Mouse (Mus musculus) kidney, embryonic 15.5 days (tissue): Measurements from ENCODE around the gene Ap1ar. TPM values are rescaled to one million over a fixed set of nuclear protein-coding genes. Genes with fewer than 3 reads are reported as not detected.

Experiments used
- ATAC-seq: fragments of 200-750 bp; cut with Nextera tagmentation; replicated peaks from 2 replicates; pipeline ENCODE4 v1.8.0; 2017; ENCODE audit warnings: moderate TSS enrichment; ENCODE audit not compliant: low FRiP score
- H3K27ac ChIP-seq: fragments of 300-500 bp; sonication (generic); 2 replicates; pipeline ENCODE4 v1.5.1; 2015; ENCODE audit warnings: mild to moderate bottlenecking, inconsistent platforms
- H3K27me3 ChIP-seq: fragments of 300-500 bp; sonication (generic); 2 replicates; pipeline ENCODE4 v1.6.1; 2015; ENCODE audit warnings: inconsistent platforms
- H3K36me3 ChIP-seq: fragments of 300-500 bp; sonication (generic); 2 replicates; pipeline ENCODE4 v1.6.1; 2015; ENCODE audit warnings: inconsistent platforms
- H3K4me1 ChIP-seq: fragments of 300-500 bp; sonication (generic); 2 replicates; pipeline ENCODE4 v1.6.1; 2015; ENCODE audit warnings: inconsistent platforms
- H3K4me2 ChIP-seq: fragments of 300-500 bp; sonication (generic); 2 replicates; pipeline ENCODE4 v1.6.1; 2015; ENCODE audit warnings: moderate library complexity, mild to moderate bottlenecking, inconsistent platforms
- H3K4me3 ChIP-seq: fragments of 300-500 bp; sonication (generic); replicated peaks from 2 replicates; pipeline ENCODE4 v1.5.1; 2015; ENCODE audit warnings: mild to moderate bottlenecking, inconsistent platforms
- H3K9ac ChIP-seq: fragments of 300-500 bp; sonication (generic); 2 replicates; pipeline ENCODE4 v1.6.1; 2015; ENCODE audit warnings: mild to moderate bottlenecking, inconsistent platforms
- H3K9me3 ChIP-seq: fragments of 300-500 bp; sonication (generic); replicated peaks from 2 replicates; pipeline ENCODE4 v1.6.1; 2016; ENCODE audit warnings: inconsistent platforms
- WGBS: fragments of 180-500 bp; shearing (Covaris S2); methylation state at CpG from one replicate; pipeline ENCODE4 v1.1.7; 2015; ENCODE audit warnings: mixed read lengths; 5-methylcytosine and 5-hydroxymethylcytosine counted together
- polyA plus RNA-seq: library from polyadenylated mRNA; unstranded; fragments of >200 nt; fragmentation: Nextera tagmentation; extraction: Ambion mirVana; gene quantifications from 2 replicates; pipeline ENCODE4 v1.2.1, GENCODE M21; 2015

Gene Ap1ar
- polyA plus RNA-seq, 1 experiment from 2014 or later: 56.4 TPM

DNA sequence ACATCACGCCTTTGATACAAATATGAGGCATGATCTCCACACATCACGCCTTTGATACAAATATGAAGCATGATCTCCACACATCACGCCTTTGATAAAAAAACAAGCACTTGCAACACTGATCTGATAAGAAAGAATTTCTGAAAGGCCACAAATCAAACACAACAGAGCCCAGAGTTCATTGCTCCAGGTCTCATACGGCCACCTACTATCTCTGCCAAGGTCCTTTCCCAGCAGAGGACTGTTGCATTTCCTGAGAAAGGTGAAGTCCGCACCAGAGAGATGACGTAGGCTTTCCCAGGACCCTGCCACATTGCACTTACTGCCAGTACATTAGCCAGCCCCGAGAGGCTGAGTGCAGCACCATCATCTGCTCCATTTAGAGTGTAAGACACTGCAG is 28.2 kb downstream of the Ap1ar start:
- Histone ChIP-seq H3K36me3 (peaks cover 77% of the 10 kb centered on the region), H3K4me2 (no peak overlapping the region), H3K27ac (no peak overlapping the region), H3K27me3 (no peaks in the 10 kb centered on the region), H3K9me3 (no peaks in the 10 kb centered on the region), H3K9ac (no peak overlapping the region), H3K4me3 (no peak overlapping the region), H3K4me1 (no peaks in the 10 kb centered on the region)
- ATAC-seq: no peak
- WGBS: 92% methylated on average over 7 of the region's 7 CpGs

DNA sequence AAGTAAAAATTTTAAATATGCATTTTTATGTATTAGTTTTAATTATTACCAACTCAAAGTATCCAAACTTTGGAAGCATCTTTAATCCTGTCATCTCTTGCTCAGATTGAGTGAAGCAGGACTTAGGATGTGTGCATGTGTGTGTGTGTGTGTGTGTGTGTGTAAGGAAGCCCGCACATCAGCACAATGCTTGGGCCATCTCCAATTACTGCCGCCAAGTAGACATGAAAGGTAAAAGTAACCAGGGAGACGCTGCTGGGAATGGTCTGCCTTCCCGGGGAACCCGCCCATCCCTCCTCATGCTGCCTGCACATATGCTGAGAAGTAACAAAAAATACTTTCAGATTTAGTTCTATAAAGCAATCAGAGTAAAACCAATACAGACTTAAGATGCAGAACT is 29.5 kb downstream of the Ap1ar start:
- Histone ChIP-seq H3K9me3 (no peaks in the 10 kb centered on the region), H3K27me3 (no peaks in the 10 kb centered on the region), H3K4me2 (no peak overlapping the region), H3K36me3 (peaks cover 67% of the 10 kb centered on the region), H3K27ac (no peak overlapping the region), H3K9ac (no peak overlapping the region), H3K4me1 (no peaks in the 10 kb centered on the region), H3K4me3 (no peak overlapping the region)
- no peak for ATAC-seq
- 79% methylated on average over 5 of the region's 5 CpGs for WGBS

DNA sequence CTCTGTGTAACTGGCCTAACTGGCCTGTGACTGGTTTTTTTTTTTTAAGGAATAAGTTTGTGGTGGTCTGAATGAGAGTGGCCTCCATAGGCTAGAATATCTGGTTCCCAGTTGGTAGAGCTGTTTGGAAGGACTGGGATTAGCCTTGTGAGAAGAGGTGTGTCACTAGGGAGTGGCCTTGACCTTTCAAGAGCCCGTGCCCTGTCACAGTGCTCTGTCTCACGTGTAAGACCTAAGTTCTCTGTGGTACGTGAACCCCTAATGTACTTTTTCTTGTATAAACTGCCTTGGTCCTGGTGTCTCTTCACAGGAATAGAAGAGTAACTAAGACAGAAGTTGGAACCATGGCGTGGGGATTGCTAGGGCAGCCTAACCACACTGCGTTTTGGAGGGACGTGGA is 31.3 kb downstream of the Ap1ar start:
- 93% methylated on average over 6 of the region's 6 CpGs for WGBS
- H3K4me3 ChIP-seq: no peak overlapping the region
- no peaks in the 10 kb centered on the region for H3K27me3 ChIP-seq
- H3K4me2 ChIP-seq: no peak overlapping the region
- peaks cover 49% of the 10 kb centered on the region for H3K36me3 ChIP-seq
- H3K27ac ChIP-seq: no peak overlapping the region
- no peak overlapping the region for H3K9ac ChIP-seq
- H3K9me3 ChIP-seq: no peaks in the 10 kb centered on the region
- no peaks in the 10 kb centered on the region for H3K4me1 ChIP-seq
- no peak for ATAC-seq

DNA sequence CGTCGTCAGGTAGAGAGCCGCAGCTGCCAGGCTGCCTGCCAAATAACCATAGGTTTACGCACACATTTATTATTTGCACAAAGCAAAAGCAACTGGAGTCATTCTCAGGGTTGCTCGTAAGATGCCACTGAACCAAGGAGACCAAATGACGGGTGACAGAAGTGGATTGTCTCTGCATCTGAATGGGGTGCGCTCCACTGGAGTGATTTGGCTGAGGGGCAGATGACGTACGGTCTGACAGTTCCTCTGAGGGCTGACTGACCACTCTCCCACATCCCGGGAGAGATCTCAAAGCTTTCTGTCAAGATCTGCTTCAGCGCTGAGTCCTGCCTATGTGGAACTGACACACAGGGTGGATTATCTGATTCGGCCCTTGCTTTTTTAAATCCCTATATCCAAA is 32.3 kb downstream of the Ap1ar start:
- WGBS: 79% methylated on average over 12 of the region's 12 CpGs
- H3K9me3 ChIP-seq: no peaks in the 10 kb centered on the region

DNA sequence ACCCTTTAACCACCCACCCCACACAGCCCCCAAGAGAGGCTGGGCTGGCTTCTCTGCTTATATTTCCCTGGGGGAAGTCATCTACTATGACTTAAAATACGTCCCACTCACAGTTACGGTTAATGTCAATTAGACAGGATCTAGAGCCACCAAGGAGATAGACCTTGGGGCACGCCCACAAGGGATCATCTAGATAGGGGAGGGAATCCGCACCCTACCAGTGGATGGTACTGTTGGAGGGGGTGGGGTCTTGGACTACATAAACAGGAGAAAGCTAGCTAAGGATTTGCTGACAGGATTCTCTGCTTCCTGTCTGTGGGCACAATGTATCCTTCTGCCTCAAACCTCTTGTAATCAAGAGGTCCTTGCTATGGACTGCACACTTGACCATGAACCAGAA is 32.9 kb downstream of the Ap1ar start:
- no peaks in the 10 kb centered on the region for H3K4me1 ChIP-seq
- no peak for ATAC-seq
- peaks cover 35% of the 10 kb centered on the region for H3K36me3 ChIP-seq
- H3K9ac ChIP-seq: no peak overlapping the region
- 82% methylated on average over 4 of the region's 4 CpGs for WGBS
- no peaks in the 10 kb centered on the region for H3K9me3 ChIP-seq
- H3K4me2 ChIP-seq: no peak overlapping the region
- H3K4me3 ChIP-seq: no peak overlapping the region
- no peaks in the 10 kb centered on the region for H3K27me3 ChIP-seq
- H3K27ac ChIP-seq: no peak overlapping the region

More for the DNA sequence above, 32.3 kb downstream of the Ap1ar start:
- H3K4me3 ChIP-seq: no peak overlapping the region
- no peak overlapping the region for H3K27ac ChIP-seq
- H3K4me2 ChIP-seq: no peak overlapping the region
- ATAC-seq: no peak
- peaks cover 41% of the 10 kb centered on the region for H3K36me3 ChIP-seq
- H3K4me1 ChIP-seq: no peaks in the 10 kb centered on the region
- no peaks in the 10 kb centered on the region for H3K27me3 ChIP-seq
- H3K9ac ChIP-seq: no peak overlapping the region

DNA sequence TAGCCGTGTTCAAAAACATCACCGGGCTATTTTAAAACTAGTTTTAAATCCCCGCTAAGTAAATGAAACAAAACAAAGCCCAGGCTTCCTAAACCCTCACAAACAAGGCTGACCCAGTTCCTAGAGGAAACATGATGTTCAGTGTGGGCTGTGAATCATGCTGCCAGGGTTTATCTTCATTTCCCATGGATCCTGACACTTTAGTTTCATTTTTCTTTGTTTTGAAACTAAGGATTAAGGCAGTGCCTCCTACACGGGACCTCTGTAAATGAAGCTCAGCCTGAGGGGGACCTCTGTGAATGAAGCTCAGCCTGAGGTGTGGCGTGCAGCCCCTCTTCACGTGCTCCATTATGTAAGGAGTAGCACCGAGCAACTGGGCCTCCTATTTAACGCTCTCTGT is 34.5 kb downstream of the Ap1ar start:
- Histone ChIP-seq H3K4me3 (no peak overlapping the region), H3K4me2 (peak overlapping the region; percentile 2; the same call in 1 of the 2 replicates), H3K27ac (no peak overlapping the region), H3K9me3 (no peaks in the 10 kb centered on the region), H3K27me3 (no peaks in the 10 kb centered on the region), H3K9ac (no peak overlapping the region), H3K4me1 (no peaks in the 10 kb centered on the region), H3K36me3 (peaks cover 19% of the 10 kb centered on the region)
- 30% methylated on average over 8 of the region's 8 CpGs for WGBS
- no peak for ATAC-seq

DNA sequence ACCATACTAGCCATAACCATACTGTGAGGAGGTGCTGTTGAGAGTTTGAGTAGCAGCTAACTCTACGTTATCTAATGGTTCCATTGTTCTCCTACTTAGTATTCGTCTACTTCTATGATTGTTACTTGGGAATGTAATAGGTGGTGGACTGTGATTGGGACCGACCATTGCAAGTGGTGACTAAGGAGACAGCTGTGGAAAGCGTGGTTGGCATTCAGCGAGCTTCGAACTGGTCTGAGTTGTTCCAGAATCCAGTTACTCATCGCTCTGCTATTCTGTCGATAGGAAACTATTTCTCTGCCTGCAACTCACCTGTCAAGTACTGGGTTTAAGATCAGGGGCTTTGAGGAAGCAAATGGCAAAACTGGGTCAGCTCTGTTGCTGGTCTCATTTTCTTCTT is 36.2 kb downstream of the Ap1ar start:
- no peak for ATAC-seq
- Histone ChIP-seq H3K4me2 (no peak overlapping the region), H3K27me3 (no peaks in the 10 kb centered on the region), H3K27ac (no peak overlapping the region), H3K36me3 (peaks cover 7% of the 10 kb centered on the region), H3K9ac (no peak overlapping the region), H3K4me1 (no peaks in the 10 kb centered on the region), H3K9me3 (no peaks in the 10 kb centered on the region), H3K4me3 (no peak overlapping the region)
- 91% methylated on average over 8 of the region's 8 CpGs for WGBS

DNA sequence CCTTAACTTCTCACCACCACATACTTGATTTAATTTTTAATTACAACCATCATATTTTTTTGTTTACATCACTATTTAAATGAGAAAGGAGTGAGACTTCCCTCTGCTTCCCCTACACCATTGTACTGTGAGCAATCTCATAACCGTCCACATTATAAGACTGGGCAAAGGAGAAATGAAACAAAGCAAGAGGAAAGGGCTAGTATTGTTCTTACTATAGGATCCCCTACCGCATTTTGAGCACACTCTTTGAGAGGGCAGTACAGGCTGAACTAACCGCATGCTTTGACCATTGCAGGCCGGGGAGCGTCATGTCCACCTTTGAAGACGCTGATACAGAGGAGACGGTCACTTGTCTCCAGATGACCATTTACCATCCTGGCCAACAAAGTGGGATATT is 41.1 kb downstream of the Ap1ar start:
- Histone ChIP-seq H3K4me1 (peaks cover 1% of the 10 kb centered on the region), H3K36me3 (no peaks in the 10 kb centered on the region), H3K27ac (no peak overlapping the region), H3K27me3 (peaks cover 1% of the 10 kb centered on the region; the same call in 1 of the 2 replicates), H3K9ac (no peak overlapping the region), H3K9me3 (no peaks in the 10 kb centered on the region), H3K4me2 (no peak overlapping the region), H3K4me3 (no peak overlapping the region)
- WGBS: 97% methylated on average over 7 of the region's 7 CpGs
- ATAC-seq: no peak

DNA sequence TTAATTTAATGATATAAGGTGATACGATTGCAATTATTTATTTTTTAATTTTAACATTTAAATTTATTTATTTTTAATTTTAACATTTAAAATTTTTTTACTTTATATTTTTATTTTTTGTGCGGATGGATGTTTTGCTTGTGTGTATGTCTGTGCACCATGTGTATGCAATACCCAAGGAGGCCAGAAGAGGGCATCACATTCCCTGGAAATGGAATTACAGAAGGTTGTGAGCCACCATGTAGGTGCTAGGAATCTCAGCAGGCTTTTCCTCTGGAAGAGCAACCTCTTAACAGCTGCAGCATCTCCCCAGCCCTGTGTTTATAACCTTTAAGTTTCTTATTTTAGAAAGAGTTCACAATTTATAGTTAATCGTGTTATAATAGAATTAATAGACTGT is 41.6 kb downstream of the Ap1ar start:
- Histone ChIP-seq H3K4me1 (peaks cover 6% of the 10 kb centered on the region), H3K36me3 (no peaks in the 10 kb centered on the region), H3K27ac (no peak overlapping the region), H3K9ac (no peak overlapping the region), H3K27me3 (peaks cover 4% of the 10 kb centered on the region; the same call in 1 of the 2 replicates), H3K4me3 (no peak overlapping the region), H3K4me2 (no peak overlapping the region), H3K9me3 (no peaks in the 10 kb centered on the region)
- no peak for ATAC-seq
- WGBS: 95% methylated on average over 3 of the region's 3 CpGs

DNA sequence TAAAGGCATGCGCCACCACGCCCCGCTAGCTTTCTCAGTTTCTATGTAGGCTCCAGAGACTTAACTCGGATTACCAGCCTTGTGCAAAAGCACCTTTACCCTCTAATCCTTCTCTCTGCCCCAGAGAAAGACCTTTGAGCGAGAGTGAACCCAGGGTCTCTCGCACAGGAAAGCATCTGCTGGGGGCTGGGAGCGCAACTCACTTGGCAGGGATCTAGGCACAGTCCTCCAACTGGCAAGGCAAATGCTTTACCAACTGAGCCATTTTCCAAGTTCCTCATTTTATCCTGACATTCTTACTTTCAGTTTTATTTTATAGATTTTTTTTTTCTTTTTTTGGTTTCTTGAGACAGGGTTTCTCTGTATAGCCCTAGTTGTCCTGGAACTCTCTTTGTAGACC is 44.3 kb downstream of the Ap1ar start:
- ATAC-seq: no peak
- no peak overlapping the region for H3K4me3 ChIP-seq
- no peaks in the 10 kb centered on the region for H3K9me3 ChIP-seq
- WGBS: 86% methylated on average over 7 of the region's 7 CpGs
- H3K27me3 ChIP-seq: peaks cover 22% of the 10 kb centered on the region
- H3K4me1 ChIP-seq: peaks cover 21% of the 10 kb centered on the region
- no peak overlapping the region for H3K4me2 ChIP-seq
- no peak overlapping the region for H3K27ac ChIP-seq
- no peaks in the 10 kb centered on the region for H3K36me3 ChIP-seq
- H3K9ac ChIP-seq: no peak overlapping the region

DNA sequence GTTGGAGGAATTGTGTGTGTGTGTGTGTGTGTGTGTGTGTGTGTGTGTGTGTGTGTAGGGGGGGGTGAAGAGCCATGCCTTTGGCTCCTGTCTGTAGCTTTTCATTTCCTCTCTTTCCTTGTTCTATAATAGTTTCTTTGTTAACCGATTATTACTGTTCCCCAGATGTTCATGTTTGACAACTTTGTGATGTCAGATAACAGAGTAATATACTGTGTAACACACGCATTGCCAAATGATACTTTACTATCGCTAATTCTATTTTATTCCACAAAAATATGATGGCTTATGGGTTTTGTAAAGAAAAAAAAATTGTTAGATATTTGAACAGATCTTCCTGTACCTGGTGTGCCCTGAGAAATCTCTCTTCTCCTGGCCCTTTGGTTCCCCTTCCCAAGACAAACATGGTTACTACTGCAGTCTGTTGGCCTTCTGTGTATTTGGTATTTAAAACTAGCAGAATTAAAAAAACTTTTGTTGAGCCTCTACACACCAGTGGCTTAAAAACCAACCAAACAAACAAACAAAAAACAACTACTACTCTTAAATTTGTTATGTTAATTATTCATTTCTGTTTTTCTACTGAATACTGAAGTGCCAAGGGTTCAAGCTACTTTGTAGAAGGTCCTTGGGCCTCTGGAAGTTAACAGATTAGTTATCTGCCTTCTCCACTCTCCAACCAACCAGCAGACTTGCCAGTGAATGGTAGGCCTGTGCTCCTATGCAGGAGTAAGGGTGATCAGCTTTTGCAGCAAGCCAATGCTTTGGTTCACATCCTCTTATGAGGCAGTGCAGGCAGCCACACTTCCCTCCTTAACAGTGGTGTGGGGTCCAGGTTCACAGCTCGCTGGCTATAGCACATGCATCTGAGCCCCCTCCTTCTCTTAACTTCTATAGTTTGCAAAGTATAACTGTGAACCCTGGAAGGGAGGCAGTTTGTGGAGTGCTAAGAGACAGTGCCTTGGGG is 45.4 kb downstream of the Ap1ar start:
- Histone ChIP-seq H3K27ac (no peak overlapping the region), H3K4me3 (no peak overlapping the region), H3K27me3 (peaks cover 28% of the 10 kb centered on the region), H3K9me3 (no peaks in the 10 kb centered on the region), H3K9ac (no peak overlapping the region), H3K36me3 (no peaks in the 10 kb centered on the region), H3K4me1 (peaks cover 21% of the 10 kb centered on the region), H3K4me2 (peak overlapping the region; percentile 97)
- WGBS: 50% methylated on average over 4 of the region's 4 CpGs
- no peak for ATAC-seq

DNA sequence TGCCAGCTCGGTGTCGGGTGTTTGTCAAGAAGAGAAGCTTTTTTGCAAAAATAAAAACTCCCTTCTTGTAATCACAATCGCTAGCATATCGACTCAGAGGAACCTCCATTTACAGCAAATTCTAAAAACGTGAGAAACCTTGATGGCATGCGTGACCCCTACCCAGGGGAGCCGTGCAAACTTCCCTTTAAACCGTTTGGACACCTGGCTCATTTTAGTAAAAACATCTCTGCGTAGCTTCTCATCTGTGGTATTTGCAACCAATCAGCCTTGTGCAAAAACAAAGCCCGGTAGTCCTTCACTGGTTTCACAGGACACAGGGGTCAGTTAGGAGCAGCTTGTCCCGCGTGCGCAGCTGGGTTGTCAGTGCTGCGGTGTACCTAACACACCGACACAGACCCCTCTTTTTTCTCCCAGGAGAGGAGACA is 46.3 kb downstream of the Ap1ar start:
- Histone ChIP-seq H3K27me3 (peaks cover 29% of the 10 kb centered on the region), H3K27ac (no peak overlapping the region), H3K36me3 (no peaks in the 10 kb centered on the region), H3K9ac (peak overlapping the region; percentile 50), H3K9me3 (no peaks in the 10 kb centered on the region), H3K4me1 (peaks cover 21% of the 10 kb centered on the region), H3K4me2 (peak overlapping the region; percentile 97), H3K4me3 (peak overlapping the region; percentile 65)
- no peak for ATAC-seq
- 1% methylated on average over 15 of the region's 15 CpGs for WGBS
